Mouse (Mus musculus): ENCODE measurements around the gene Kcnip2.

Kcnip2 gene

GRCm38 (mm10) chr19:45781676-45782075, 34.2 kb downstream of the Kcnip2 start:
- DNase-seq (ENCODE audit: low spot score) = no peak

- DNase-seq (ENCODE audit: low spot score) = peak; percentile 27
These were observed 35.4 kb downstream of the Kcnip2 start for GRCm38 (mm10) chr19:45780350-45780915.

- no peak for DNase-seq (ENCODE audit: low spot score)
These were observed 40.4 kb downstream of the Kcnip2 start for GRCm38 (mm10) chr19:45775486-45775885.

GRCm38 (mm10) chr19:45771501-45771900, 44.4 kb downstream of the Kcnip2 start:
- DNase-seq (ENCODE audit: low spot score) = no peak

- DNase-seq (ENCODE audit: low spot score) = no peak
These were observed 55.1 kb downstream of the Kcnip2 start for GRCm38 (mm10) chr19:45760810-45761209.

GRCm38 (mm10) chr19:45758671-45759070, 57.2 kb downstream of the Kcnip2 start:
- no peak for DNase-seq (ENCODE audit: low spot score)

- no peak for DNase-seq (ENCODE audit: low spot score)
These were observed 62.3 kb downstream of the Kcnip2 start for GRCm38 (mm10) chr19:45753551-45753950.

GRCm38 (mm10) chr19:45751881-45752280, 64.0 kb downstream of the Kcnip2 start:
- peak; percentile 56 for DNase-seq (ENCODE audit: low spot score)

- DNase-seq (ENCODE audit: low spot score) = peak; percentile 84
These were observed 66.4 kb downstream of the Kcnip2 start, which contains the start of gene Npm3 for GRCm38 (mm10) chr19:45749243-45750043. TSS of gene Npm3 (minus strand) at chr19:45749591.

GRCm38 (mm10) chr19:45748691-45749242, 67.1 kb downstream of the Kcnip2 start:
- DNase-seq (ENCODE audit: low spot score) = peak; percentile 50

GRCm38 (mm10) chr19:45748206-45748605, 67.7 kb downstream of the Kcnip2 start:
- no peak for DNase-seq (ENCODE audit: low spot score)

- peak; percentile 78 for DNase-seq (ENCODE audit: low spot score)
These were observed 68.6 kb downstream of the Kcnip2 start for GRCm38 (mm10) chr19:45747028-45747867.

GRCm38 (mm10) chr19:45746153-45747020, 69.5 kb downstream of the Kcnip2 start:
- DNase-seq (ENCODE audit: low spot score) = peak; percentile 75

GRCm38 (mm10) chr19:45745344-45746152, 70.3 kb downstream of the Kcnip2 start:
- DNase-seq (ENCODE audit: low spot score) = no peak

- no peak for DNase-seq (ENCODE audit: low spot score)
These were observed 72.2 kb downstream of the Kcnip2 start for GRCm38 (mm10) chr19:45743619-45744018.

GRCm38 (mm10) chr19:45742984-45743575, 72.8 kb downstream of the Kcnip2 start:
- DNase-seq (ENCODE audit: low spot score) = no peak

GRCm38 (mm10) chr19:45742218-45742983, 73.5 kb downstream of the Kcnip2 start, which contains the start of gene Fgf8:
TSS of gene Fgf8 (minus strand) at chr19:45742915.
- DNase-seq (ENCODE audit: low spot score) = peak; percentile 33
